Comparison of ENCODE assay signal across 8 mouse cellular contexts in the genomic region with DNA sequence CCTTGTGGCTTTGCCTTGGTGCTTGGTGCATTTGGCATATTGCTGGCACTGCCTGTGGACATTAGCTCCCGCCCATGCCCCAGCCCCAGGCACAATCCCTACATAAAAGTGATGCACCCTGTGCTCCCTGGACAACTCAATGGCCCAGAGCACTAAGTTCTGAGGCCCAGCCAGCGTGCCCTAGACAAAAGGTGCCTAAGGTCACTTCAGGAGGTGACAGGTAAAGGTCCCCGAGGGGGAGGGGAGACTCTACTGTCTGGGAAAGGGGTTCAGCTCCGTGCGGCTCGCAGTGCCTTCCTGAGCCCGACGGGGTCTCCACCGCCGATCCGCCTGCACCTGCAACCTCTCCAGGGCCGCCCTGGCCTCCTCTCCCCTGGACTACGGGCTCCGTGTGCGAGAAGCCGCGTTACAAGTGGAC.
DNase-seq lines count a peak whose midpoint lies in the region; ATAC-seq and TF ChIP-seq lines count a peak whose summit lies in the region.
"Not testable (repeated sequence)": the region's sequence is repeated elsewhere in the genome, so short reads cannot be mapped to it uniquely, and the experiment has no call there.

No protein-coding gene starts in this region.

- H3K4me1 ChIP-seq in heart, embryonic 10.5 days; hindbrain, postnatal 0 days (ENCODE audit: insufficient read depth, low read length); limb, embryonic 15.5 days; megakaryocyte, embryonic 14.5 days; neural tube, embryonic 14.5 days (ENCODE audit: control insufficient read depth, insufficient read depth, low read length): not testable (repeated sequence)

- peak; percentile 22 for DNase-seq in adrenal gland, adult 2 months
- peak; percentile 59 for DNase-seq in heart, embryonic 10.5 days (ENCODE audit: low spot score)
- not testable (repeated sequence) for DNase-seq in hindbrain, postnatal 0 days (ENCODE audit: low spot score)
- DNase-seq in urinary bladder, adult 18-20 months (ENCODE audit: low spot score in 2 of 2): peak; percentile 4 to 13

- 0 out of 2 replicates have a peak, but pooled peaks have one; percentile 6 for ATAC-seq in erythroid progenitor cell, adult 5-6 weeks (replicated peaks; ENCODE audit: low FRiP score, poor library complexity, severe bottlenecking)
- ATAC-seq in hindbrain, postnatal 0 days: peak; percentile 58
- peak; percentile 32 for ATAC-seq in limb, embryonic 15.5 days (ENCODE audit: insufficient number of reproducible peaks, low FRiP score, low TSS enrichment, low read depth)
- peak; percentile 68; the same call in 1 of the 2 replicates for ATAC-seq in neural tube, embryonic 14.5 days (ENCODE audit: low read depth)

- peaks cover 21% of the 10 kb centered on the region for H3K9me3 ChIP-seq in heart, embryonic 10.5 days
- peaks cover 20% of the 10 kb centered on the region for H3K9me3 ChIP-seq in hindbrain, postnatal 0 days (ENCODE audit: low read length)
- not testable (repeated sequence) for H3K9me3 ChIP-seq in limb, embryonic 15.5 days
- peaks cover 14% of the 10 kb centered on the region for H3K9me3 ChIP-seq in megakaryocyte, embryonic 14.5 days
- peaks cover 13% of the 10 kb centered on the region for H3K9me3 ChIP-seq in neural tube, embryonic 14.5 days (ENCODE audit: control insufficient read depth, low read length)

- H3K27ac ChIP-seq in heart, embryonic 10.5 days; hindbrain, postnatal 0 days; limb, embryonic 15.5 days; neural tube, embryonic 14.5 days (ENCODE audit: low read depth, low read length): not testable (repeated sequence)

- not testable (repeated sequence) for H3K36me3 ChIP-seq in heart, embryonic 10.5 days; hindbrain, postnatal 0 days (ENCODE audit: insufficient read depth, low read length); limb, embryonic 15.5 days; megakaryocyte, embryonic 14.5 days (replicated peaks; ENCODE audit: low read length); neural tube, embryonic 14.5 days (ENCODE audit: control insufficient read depth, insufficient read depth, low read length)

- not testable (repeated sequence) for H3K9ac ChIP-seq in hindbrain, postnatal 0 days (replicated peaks; ENCODE audit: low read length); limb, embryonic 15.5 days; neural tube, embryonic 14.5 days (replicated peaks; ENCODE audit: low read depth, low read length)

- 26% methylated on average over 17 of the region's 17 CpGs for WGBS in heart, embryonic 10.5 days
- WGBS in hindbrain, postnatal 0 days: 45% methylated on average over 17 of the region's 17 CpGs
- 31% methylated on average over 17 of the region's 17 CpGs for WGBS in limb, embryonic 15.5 days
- WGBS in neural tube, embryonic 14.5 days: 35% methylated on average over 17 of the region's 17 CpGs

- TF ChIP-seq CTCF in hindbrain, postnatal 0 days (IDR thresholded peaks at IDR 0.05; ENCODE audit: low read depth): not testable (repeated sequence)

- peak overlapping the region; percentile 38 for H3K4me3 ChIP-seq in heart, embryonic 10.5 days
- H3K4me3 ChIP-seq in hindbrain, postnatal 0 days (ENCODE audit: low read length): peak overlapping the region; percentile 13
- peak overlapping the region; percentile 14; the same call in 1 of the 2 replicates for H3K4me3 ChIP-seq in limb, embryonic 15.5 days
- peak overlapping the region; percentile 69 for H3K4me3 ChIP-seq in megakaryocyte, embryonic 14.5 days (replicated peaks)
- H3K4me3 ChIP-seq in neural tube, embryonic 14.5 days (ENCODE audit: low read depth, low read length): peak overlapping the region; percentile 0; the same call in 1 of the 2 replicates

- H3K4me2 ChIP-seq in hindbrain, postnatal 0 days (ENCODE audit: low read depth, low read length): peak overlapping the region; percentile 38
- peak overlapping the region; percentile 30 for H3K4me2 ChIP-seq in limb, embryonic 15.5 days
- peak overlapping the region; percentile 0 for H3K4me2 ChIP-seq in neural tube, embryonic 14.5 days (ENCODE audit: low read depth, low read length)

- H3K27me3 ChIP-seq in heart, embryonic 10.5 days (ENCODE audit: insufficient read depth, poor library complexity, severe bottlenecking); hindbrain, postnatal 0 days (ENCODE audit: insufficient read depth, low read length); limb, embryonic 15.5 days; megakaryocyte, embryonic 14.5 days (replicated peaks); neural tube, embryonic 14.5 days (ENCODE audit: control insufficient read depth, insufficient read depth, low read length): not testable (repeated sequence)

Comparison
In these comparisons a context has a peak if more than half of its experiments do, and no peak if none do; other contexts are left out.
1. ATAC-seq: peak in every context shown above with its lines; median percentile 68 in neural tube, embryonic 14.5 days; 58 in hindbrain, postnatal 0 days; 32 in limb, embryonic 15.5 days; 6 in erythroid progenitor cell, adult 5-6 weeks.
2. H3K4me3 ChIP-seq: peak in every context shown above with its lines; median percentile 69 in megakaryocyte, embryonic 14.5 days; 38 in heart, embryonic 10.5 days; 14 in limb, embryonic 15.5 days; 13 in hindbrain, postnatal 0 days; 0 in neural tube, embryonic 14.5 days.